21 mouse cellular contexts compared by ENCODE assay signal in genomic region chr13:119233869-119234268, GRCm38 (mm10).
"Had no signal": no experiment of that assay in that cellular context is flagged by ENCODE, and none has a peak within 500 bp of the region (broad histone marks: within the 10 kb centered on the region; RNA-seq: fewer than 3 reads in every experiment).

No protein-coding gene starts in this region.

- H3K4me2 ChIP-seq: limb, embryonic 13.5 days; midbrain, embryonic 12.5 days; neural tube, embryonic 12.5 days; neural tube, embryonic 15.5 days had no signal

- H3K27me3 ChIP-seq: limb, embryonic 13.5 days; midbrain, embryonic 12.5 days; neural tube, embryonic 12.5 days; neural tube, embryonic 15.5 days had no signal

- H3K9ac ChIP-seq: limb, embryonic 13.5 days; midbrain, embryonic 12.5 days; neural tube, embryonic 12.5 days; neural tube, embryonic 15.5 days had no signal

- H3K9me3 ChIP-seq: limb, embryonic 10.5 days; limb, embryonic 13.5 days; midbrain, embryonic 12.5 days; neural tube, embryonic 12.5 days; neural tube, embryonic 15.5 days had no signal

- H3K4me3 ChIP-seq: layer of hippocampus, adult 2 months; limb, embryonic 10.5 days; limb, embryonic 13.5 days; midbrain, embryonic 12.5 days; neural tube, embryonic 12.5 days; neural tube, embryonic 15.5 days had no signal

- H3K27ac ChIP-seq: kidney, postnatal 0 days; layer of hippocampus, adult 2 months; limb, embryonic 10.5 days; limb, embryonic 13.5 days; midbrain, embryonic 12.5 days; neural tube, embryonic 12.5 days; neural tube, embryonic 15.5 days; stomach, postnatal 0 days had no signal

- ATAC-seq: intestine, postnatal 0 days had no signal

- H3K4me1 ChIP-seq: limb, embryonic 10.5 days; limb, embryonic 13.5 days; midbrain, embryonic 12.5 days; neural tube, embryonic 12.5 days; neural tube, embryonic 15.5 days had no signal

- DNase-seq: kidney, adult 2 months; kidney, postnatal 25 days; layer of hippocampus, adult 9-11 months; lung, adult 2 months; lung, postnatal 14 days; lung, postnatal 4 days; right cerebral cortex, adult 18-20 months; right cerebral cortex, postnatal 14 days; right cerebral cortex, postnatal 4 days; thymus, adult 2 months; thymus, postnatal 14 days; thymus, postnatal 4 days had no signal

- H3K36me3 ChIP-seq: limb, embryonic 10.5 days; limb, embryonic 13.5 days; midbrain, embryonic 12.5 days; neural tube, embryonic 12.5 days; neural tube, embryonic 15.5 days had no signal
